Mouse (Mus musculus): Measurements from ENCODE around the gene Dnah11.

GRCm38 (mm10) chr12:118062343-118062742, 136.5 kb downstream of the Dnah11 start:
- TF ChIP-seq POLR2A (IDR thresholded peaks at IDR 0.05; ENCODE audit: extremely low read depth, insufficient read depth, low read length), result no peak
- no peak for TF ChIP-seq CTCF (IDR thresholded peaks at IDR 0.05; ENCODE audit: extremely low read depth, insufficient read depth, low read length)

Data from cortical plate, adult 2 months (tissue).